12 mouse cellular contexts compared by ENCODE assay signal in the genomic region with DNA sequence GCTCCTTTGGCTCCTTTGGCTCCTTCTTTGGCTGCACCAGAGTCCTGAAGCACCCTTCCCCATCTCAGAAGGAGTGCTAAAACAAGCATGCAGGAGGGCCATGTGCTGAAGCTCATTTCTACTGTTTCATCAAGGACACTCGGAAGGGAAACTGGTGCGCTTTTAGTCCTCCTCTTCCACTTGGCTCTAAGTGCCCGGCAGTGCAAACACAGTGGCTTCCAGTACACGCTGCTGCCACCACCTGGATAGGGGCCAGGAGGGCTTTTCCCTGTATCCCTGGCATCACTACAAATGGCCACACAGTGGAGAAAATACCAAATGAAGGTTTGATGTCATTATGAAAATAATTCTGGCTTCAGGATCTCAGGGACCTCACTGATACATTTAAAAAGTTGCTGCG.
A peak's percentile ranks its signal among the peaks of the same experiment; 100 is the strongest.
DNase-seq lines count a peak whose midpoint lies in the region; ATAC-seq and TF ChIP-seq lines count a peak whose summit lies in the region.
"Had no signal": no experiment of that assay in that cellular context is flagged by ENCODE, and none has a peak within 500 bp of the region (broad histone marks: within the 10 kb centered on the region; RNA-seq: fewer than 3 reads in every experiment).

No protein-coding gene starts in this region.

- no peak for TF ChIP-seq POLR2A in liver, adult 2 months (IDR thresholded peaks at IDR 0.05; ENCODE audit: extremely low read depth, insufficient read depth, low read length)

- H3K4me2 ChIP-seq in forebrain, embryonic 14.5 days (ENCODE audit: low read length), result no peak overlapping the region
- H3K4me2 ChIP-seq in forebrain, embryonic 13.5 days, result no peak overlapping the region
- no peak overlapping the region for H3K4me2 ChIP-seq in liver, embryonic 12.5 days
- H3K4me2 ChIP-seq: neural tube, embryonic 12.5 days had no signal

- H3K36me3 ChIP-seq in forebrain, embryonic 14.5 days (ENCODE audit: control insufficient read depth, insufficient read depth, low read length), result no peaks in the 10 kb centered on the region
- H3K36me3 ChIP-seq in forebrain, embryonic 13.5 days (ENCODE audit: poor library complexity, severe bottlenecking), result no peaks in the 10 kb centered on the region
- peaks cover 3% of the 10 kb centered on the region; the same call in 1 of the 2 replicates for H3K36me3 ChIP-seq in liver, adult 2 months (ENCODE audit: control insufficient read depth, insufficient read depth, low read length)
- no peaks in the 10 kb centered on the region for H3K36me3 ChIP-seq in liver, embryonic 12.5 days
- H3K36me3 ChIP-seq: neural tube, embryonic 12.5 days had no signal

- H3K9ac ChIP-seq in forebrain, embryonic 14.5 days (ENCODE audit: low read length), result no peak overlapping the region
- H3K9ac ChIP-seq in forebrain, embryonic 13.5 days, result no peak overlapping the region
- H3K9ac ChIP-seq in liver, adult 2 months (ENCODE audit: low read depth, low read length), result no peak overlapping the region
- no peak overlapping the region for H3K9ac ChIP-seq in liver, embryonic 12.5 days
- H3K9ac ChIP-seq: neural tube, embryonic 12.5 days had no signal

- H3K4me3 ChIP-seq in forebrain, embryonic 14.5 days (ENCODE audit: low read depth, low read length), result no peak overlapping the region
- no peak overlapping the region for H3K4me3 ChIP-seq in forebrain, embryonic 13.5 days
- no peak overlapping the region for H3K4me3 ChIP-seq in liver, adult 2 months (ENCODE audit: insufficient read depth, low read depth, low read length)
- no peak overlapping the region for H3K4me3 ChIP-seq in liver, embryonic 12.5 days
- H3K4me3 ChIP-seq: neural tube, embryonic 12.5 days had no signal

- ATAC-seq in forebrain, embryonic 14.5 days, result no peak
- ATAC-seq in forebrain, embryonic 13.5 days, result no peak
- ATAC-seq in liver, embryonic 12.5 days, result no peak
- ATAC-seq in inflammation-experienced regulatory T-cells, adult 6 months, result no peak

- H3K9me3 ChIP-seq in forebrain, embryonic 14.5 days (replicated peaks; ENCODE audit: control insufficient read depth, low read length), result no peaks in the 10 kb centered on the region
- no peaks in the 10 kb centered on the region for H3K9me3 ChIP-seq in forebrain, embryonic 13.5 days (replicated peaks)
- no peaks in the 10 kb centered on the region for H3K9me3 ChIP-seq in liver, embryonic 12.5 days (replicated peaks)
- H3K9me3 ChIP-seq: neural tube, embryonic 12.5 days had no signal

- no peaks in the 10 kb centered on the region for H3K79me2 ChIP-seq in liver, adult 2 months (ENCODE audit: control insufficient read depth, insufficient read depth, low read length)

- DNase-seq in forebrain, embryonic 14.5 days (ENCODE audit: low spot score), result peak; percentile 6
- peak; percentile 6 for DNase-seq in liver, adult 2 months (ENCODE audit: extremely low read depth, low read depth, low spot score)
- DNase-seq in cerebellum, adult 9-11 months, result peak; percentile 54
- peak; percentile 37 to 48 for DNase-seq in lung, postnatal 4 days
- DNase-seq in heart, adult 9 months (ENCODE audit: low spot score in 2 of 2), result no peak
- DNase-seq: adrenal gland, adult 8-10 months; embryo, embryonic 11 days; kidney, postnatal 4 days had no signal

- H3K27me3 ChIP-seq in forebrain, embryonic 14.5 days (replicated peaks; ENCODE audit: control insufficient read depth, insufficient read depth, low read length), result no peaks in the 10 kb centered on the region
- H3K27me3 ChIP-seq in forebrain, embryonic 13.5 days, result no peaks in the 10 kb centered on the region
- H3K27me3 ChIP-seq in liver, adult 2 months (ENCODE audit: control insufficient read depth, insufficient read depth, low read length), result no peaks in the 10 kb centered on the region
- H3K27me3 ChIP-seq in liver, embryonic 12.5 days (replicated peaks), result no peaks in the 10 kb centered on the region
- H3K27me3 ChIP-seq: neural tube, embryonic 12.5 days had no signal

- 70% methylated on average over 5 of the region's 5 CpGs for WGBS in forebrain, embryonic 14.5 days
- 67% methylated on average over 5 of the region's 5 CpGs for WGBS in forebrain, embryonic 13.5 days
- 41% methylated on average over 5 of the region's 5 CpGs for WGBS in liver, adult 2 months
- 81% methylated on average over 5 of the region's 5 CpGs for WGBS in liver, embryonic 12.5 days (ENCODE audit: insufficient replicate concordance)

- no peaks in the 10 kb centered on the region for H3K4me1 ChIP-seq in forebrain, embryonic 14.5 days (ENCODE audit: control insufficient read depth, insufficient read depth, low read length)
- H3K4me1 ChIP-seq in forebrain, embryonic 13.5 days, result no peaks in the 10 kb centered on the region
- peaks cover 2% of the 10 kb centered on the region; the same call in 1 of the 2 replicates for H3K4me1 ChIP-seq in liver, adult 2 months (ENCODE audit: control insufficient read depth, insufficient read depth, low read length)
- H3K4me1 ChIP-seq in liver, embryonic 12.5 days, result no peaks in the 10 kb centered on the region
- H3K4me1 ChIP-seq: neural tube, embryonic 12.5 days had no signal

- H3K27ac ChIP-seq in forebrain, embryonic 14.5 days (ENCODE audit: low read depth, low read length), result no peak overlapping the region
- H3K27ac ChIP-seq in forebrain, embryonic 13.5 days, result no peak overlapping the region
- H3K27ac ChIP-seq in liver, adult 2 months (replicated peaks; ENCODE audit: insufficient read depth, low read depth, low read length), result no peak overlapping the region
- no peak overlapping the region for H3K27ac ChIP-seq in liver, embryonic 12.5 days
- H3K27ac ChIP-seq: neural tube, embryonic 12.5 days had no signal

- TF ChIP-seq CTCF in liver, adult 2 months (IDR thresholded peaks at IDR 0.05; ENCODE audit: low read depth, low read length), result no peak

Comparison
In these comparisons a context has a peak if more than half of its experiments do, and no peak if none do; other contexts are left out.
1. DNase-seq: peak in forebrain, embryonic 14.5 days (single experiment), liver, adult 2 months (single experiment), cerebellum, adult 9-11 months (single experiment) and lung, postnatal 4 days (2 of 2); none in heart, adult 9 months (0 of 2).